Mouse (Mus musculus) layer of hippocampus, postnatal 10 days (tissue): ENCODE measurements around the gene Ephb4. TPM values are rescaled to one million over a fixed set of nuclear protein-coding genes. Genes with fewer than 3 reads are reported as not detected.

ENCODE experiments used
- DNase-seq, 2 experiments: peaks; one replicate each; pipeline ENCODE4 v3.0.0; 2021; ENCODE audit warnings: low spot score in 2 of 2
- total RNA-seq, 2 experiments: library from RNA; stranded (reverse); gene quantifications; 2 replicates each; pipeline ENCODE4 v1.2.3; 2021

Gene Ephb4
- total RNA-seq, 2 experiments from 2014 or later: 8.3 to 9.3 TPM

- no peak for DNase-seq
Observed at GRCm38 (mm10) chr5:137334317-137334716, 15.6 kb upstream of the Ephb4 start.

GRCm38 (mm10) chr5:137335066-137335465, 14.8 kb upstream of the Ephb4 start:
- DNase-seq: no peak

- DNase-seq: no peak
Observed at GRCm38 (mm10) chr5:137337190-137337589, 12.7 kb upstream of the Ephb4 start.

- peak; percentile 83 to 89 for DNase-seq
Observed at GRCm38 (mm10) chr5:137338256-137338655, 11.7 kb upstream of the Ephb4 start.

- peak; percentile 40 to 54 for DNase-seq
Observed at GRCm38 (mm10) chr5:137338663-137339289, 11.1 kb upstream of the Ephb4 start.

GRCm38 (mm10) chr5:137339290-137339979, 10.5 kb upstream of the Ephb4 start:
- peak; percentile 30 to 46 for DNase-seq

- DNase-seq: no peak
Observed at GRCm38 (mm10) chr5:137340222-137340621, 9.7 kb upstream of the Ephb4 start.

GRCm38 (mm10) chr5:137342407-137343012, 7.4 kb upstream of the Ephb4 start:
- no peak for DNase-seq

GRCm38 (mm10) chr5:137343412-137343811, 6.5 kb upstream of the Ephb4 start:
- DNase-seq: no peak

- no peak for DNase-seq
Observed at GRCm38 (mm10) chr5:137343869-137344268, 6.0 kb upstream of the Ephb4 start.

- no peak for DNase-seq
Observed at GRCm38 (mm10) chr5:137345821-137346220, 4.1 kb upstream of the Ephb4 start.

- no peak for DNase-seq
Observed at GRCm38 (mm10) chr5:137346388-137346787, 3.5 kb upstream of the Ephb4 start.

GRCm38 (mm10) chr5:137346983-137347382, 2.9 kb upstream of the Ephb4 start:
- no peak for DNase-seq

- DNase-seq: no peak
Observed at GRCm38 (mm10) chr5:137347856-137348255, 2.1 kb upstream of the Ephb4 start.

- DNase-seq: no peak
Observed at GRCm38 (mm10) chr5:137348482-137349383, 1.2 kb upstream of the Ephb4 start.

GRCm38 (mm10) chr5:137350205-137351057, 522 bp downstream of the Ephb4 start:
- DNase-seq: no peak

- DNase-seq: no peak
Observed at GRCm38 (mm10) chr5:137351058-137351380, 1.1 kb downstream of the Ephb4 start.

GRCm38 (mm10) chr5:137351394-137351793, 1.5 kb downstream of the Ephb4 start:
- DNase-seq: no peak

GRCm38 (mm10) chr5:137352011-137352975, 2.4 kb downstream of the Ephb4 start:
- no peak for DNase-seq
